Mouse (Mus musculus): ENCODE measurements around the gene Zfhx2.

DNA sequence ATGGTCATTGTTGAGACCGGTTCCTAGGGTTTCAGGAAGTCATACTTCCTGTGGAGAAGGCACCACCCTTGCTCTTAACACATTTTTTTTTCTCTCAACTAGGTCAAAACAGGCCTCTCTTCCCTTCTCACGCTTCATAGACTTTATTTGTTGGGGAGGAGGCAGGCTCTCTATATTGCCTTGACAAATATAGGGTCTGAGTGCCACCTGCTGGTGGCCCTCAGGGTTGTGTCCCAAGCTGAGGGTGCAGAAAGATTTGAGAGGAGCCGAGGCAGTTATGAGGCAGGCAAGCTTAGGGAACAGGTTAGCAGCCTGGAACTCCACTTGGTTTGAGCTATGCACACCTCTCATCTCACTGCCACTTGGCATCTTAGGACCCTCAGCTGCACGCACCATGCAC is 5.9 kb upstream of the Zfhx2 start:
- TF ChIP-seq CTCF (IDR thresholded peaks at IDR 0.05; ENCODE audit: borderline replicate concordance, extremely low read depth, insufficient read depth, insufficient read length), result peak; percentile 78
- TF ChIP-seq POLR2A (IDR thresholded peaks at IDR 0.05; ENCODE audit: borderline replicate concordance, extremely low read depth, insufficient read depth, insufficient read length, poor library complexity, severe bottlenecking), result no peak
